Comparison of ENCODE assay signal across 31 mouse cellular contexts in the genomic region with DNA sequence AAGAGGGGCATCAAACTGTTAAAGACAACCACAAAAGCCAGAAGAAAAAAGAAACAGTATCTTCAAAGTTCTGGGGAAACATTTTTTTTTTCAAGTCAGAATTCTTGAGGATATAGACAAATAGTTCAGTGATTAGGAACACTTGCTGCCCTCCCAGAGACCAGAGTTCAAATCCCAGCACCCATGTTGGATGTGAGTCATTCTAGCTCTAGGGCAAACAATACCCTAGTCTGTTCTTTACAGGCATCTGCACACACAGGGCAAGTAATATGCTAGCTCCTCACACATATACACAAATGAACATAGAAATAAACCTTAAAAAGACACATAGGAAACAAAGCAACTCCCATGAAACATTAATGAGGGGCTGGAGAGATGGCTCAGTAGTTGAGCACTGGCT.
"Had no signal": no experiment of that assay in that cellular context is flagged by ENCODE, and none has a peak within 500 bp of the region (broad histone marks: within the 10 kb centered on the region; RNA-seq: fewer than 3 reads in every experiment).

No protein-coding gene starts in this region.

- H3K27me3 ChIP-seq: limb, embryonic 12.5 days; limb, embryonic 13.5 days; limb, embryonic 15.5 days; liver, embryonic 12.5 days; liver, embryonic 13.5 days; liver, embryonic 15.5 days; lung, embryonic 15.5 days; megakaryocyte, embryonic 14.5 days; midbrain, embryonic 12.5 days; midbrain, embryonic 13.5 days; midbrain, embryonic 15.5 days had no signal

- ATAC-seq: liver, embryonic 12.5 days; liver, postnatal 0 days; lung, postnatal 0 days; midbrain, embryonic 13.5 days; midbrain, embryonic 15.5 days; midbrain, embryonic 16.5 days had no signal

- H3K36me3 ChIP-seq: limb, embryonic 10.5 days; limb, embryonic 12.5 days; limb, embryonic 13.5 days; limb, embryonic 15.5 days; liver, embryonic 12.5 days; liver, embryonic 13.5 days; liver, embryonic 15.5 days; lung, embryonic 15.5 days; midbrain, embryonic 10.5 days; midbrain, embryonic 12.5 days; midbrain, embryonic 13.5 days; midbrain, embryonic 15.5 days had no signal

- H3K9ac ChIP-seq: limb, embryonic 12.5 days; limb, embryonic 13.5 days; limb, embryonic 15.5 days; liver, embryonic 12.5 days; liver, embryonic 13.5 days; liver, embryonic 14.5 days; liver, embryonic 15.5 days; liver, postnatal 0 days; lung, embryonic 14.5 days; lung, embryonic 15.5 days; midbrain, embryonic 12.5 days; midbrain, embryonic 13.5 days; midbrain, embryonic 15.5 days had no signal

- H3K4me2 ChIP-seq: limb, embryonic 12.5 days; limb, embryonic 13.5 days; limb, embryonic 15.5 days; liver, embryonic 11.5 days; liver, embryonic 12.5 days; liver, embryonic 13.5 days; liver, embryonic 15.5 days; lung, embryonic 14.5 days; lung, embryonic 15.5 days; midbrain, embryonic 11.5 days; midbrain, embryonic 12.5 days; midbrain, embryonic 13.5 days; midbrain, embryonic 15.5 days had no signal

- H3K9me3 ChIP-seq: limb, embryonic 10.5 days; limb, embryonic 12.5 days; limb, embryonic 13.5 days; limb, embryonic 15.5 days; liver, embryonic 12.5 days; liver, embryonic 13.5 days; liver, embryonic 15.5 days; lung, embryonic 15.5 days; megakaryocyte, embryonic 14.5 days; midbrain, embryonic 10.5 days; midbrain, embryonic 12.5 days; midbrain, embryonic 13.5 days; midbrain, embryonic 15.5 days had no signal

- H3K27ac ChIP-seq: limb, embryonic 10.5 days; limb, embryonic 12.5 days; limb, embryonic 13.5 days; limb, embryonic 15.5 days; liver, embryonic 12.5 days; liver, embryonic 13.5 days; liver, embryonic 14.5 days; liver, embryonic 15.5 days; lung, embryonic 15.5 days; macrophage; midbrain, embryonic 10.5 days; midbrain, embryonic 12.5 days; midbrain, embryonic 13.5 days; midbrain, embryonic 15.5 days had no signal

- DNase-seq: left cerebral cortex, postnatal 4 days; liver; liver, embryonic 13.5 days; liver, postnatal 0 days; lung, adult 18-20 months; lung, adult 2 months; lung, embryonic 14.5 days; lung, postnatal 10 days; lung, postnatal 14 days; lung, postnatal 36 days; lung, postnatal 4 days; midbrain, embryonic 14.5 days had no signal

- H3K4me1 ChIP-seq: limb, embryonic 12.5 days; limb, embryonic 13.5 days; limb, embryonic 15.5 days; lung, embryonic 15.5 days; midbrain, embryonic 10.5 days; midbrain, embryonic 12.5 days; midbrain, embryonic 13.5 days; midbrain, embryonic 15.5 days had no signal

- H3K4me3 ChIP-seq: limb, embryonic 10.5 days; limb, embryonic 12.5 days; limb, embryonic 13.5 days; limb, embryonic 15.5 days; liver, embryonic 12.5 days; liver, embryonic 13.5 days; liver, embryonic 15.5 days; lung, embryonic 15.5 days; megakaryocyte, embryonic 14.5 days; midbrain, embryonic 10.5 days; midbrain, embryonic 12.5 days; midbrain, embryonic 13.5 days; midbrain, embryonic 15.5 days; myocyte had no signal
